Mouse (Mus musculus): Measurements from ENCODE around the gene Nob1.

Nob1 gene

GRCm38 (mm10) chr8:107424597-107425229, at the start of gene Nob1:
Gene Nob1 (minus strand): TSS chr8:107425051.
- peak; percentile 97 for DNase-seq

- no peak for DNase-seq
Observed at GRCm38 (mm10) chr8:107473369-107473768, 48.5 kb upstream of the Nob1 start.

GRCm38 (mm10) chr8:107472403-107473100, 47.7 kb upstream of the Nob1 start:
- no peak for DNase-seq

GRCm38 (mm10) chr8:107470302-107470701, 45.5 kb upstream of the Nob1 start:
- peak; percentile 15 to 53 for DNase-seq

- DNase-seq, result no peak
Observed at GRCm38 (mm10) chr8:107468811-107469302, 44.0 kb upstream of the Nob1 start.

GRCm38 (mm10) chr8:107466642-107467041, 41.8 kb upstream of the Nob1 start:
- DNase-seq, result no peak

DNA sequence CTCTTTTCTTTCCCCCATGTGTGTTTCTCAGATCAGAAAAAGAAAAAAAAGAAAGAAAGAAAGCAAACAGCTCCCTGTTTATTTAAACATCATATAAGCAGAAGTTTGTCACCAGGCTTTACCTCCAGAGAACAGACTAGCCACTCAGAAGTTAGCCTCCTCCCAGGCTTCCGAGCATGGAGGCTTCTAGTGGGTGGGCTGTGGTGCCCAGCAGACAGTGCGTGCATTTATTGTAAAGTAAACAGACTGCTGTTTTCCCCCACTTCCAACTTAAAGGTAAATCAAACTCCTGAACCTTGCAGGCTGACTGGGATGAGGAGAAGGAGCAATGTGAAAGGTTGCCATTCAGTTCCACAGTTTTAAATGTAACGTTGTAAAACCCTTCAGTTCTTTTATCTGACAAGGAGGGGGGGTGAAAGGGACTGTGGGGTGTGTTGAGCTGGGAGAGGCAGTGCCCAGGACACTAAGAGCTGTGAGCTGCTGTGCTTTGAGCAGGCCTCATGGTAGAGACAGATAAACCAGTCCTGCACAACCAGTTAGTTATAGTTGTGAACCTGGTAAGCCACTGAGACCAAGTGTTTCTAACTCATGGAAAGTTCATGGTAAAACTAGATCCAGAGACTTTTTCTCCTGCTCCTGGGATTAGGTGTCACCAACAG, 40.6 kb upstream of the Nob1 start:
- no peak for DNase-seq

DNA sequence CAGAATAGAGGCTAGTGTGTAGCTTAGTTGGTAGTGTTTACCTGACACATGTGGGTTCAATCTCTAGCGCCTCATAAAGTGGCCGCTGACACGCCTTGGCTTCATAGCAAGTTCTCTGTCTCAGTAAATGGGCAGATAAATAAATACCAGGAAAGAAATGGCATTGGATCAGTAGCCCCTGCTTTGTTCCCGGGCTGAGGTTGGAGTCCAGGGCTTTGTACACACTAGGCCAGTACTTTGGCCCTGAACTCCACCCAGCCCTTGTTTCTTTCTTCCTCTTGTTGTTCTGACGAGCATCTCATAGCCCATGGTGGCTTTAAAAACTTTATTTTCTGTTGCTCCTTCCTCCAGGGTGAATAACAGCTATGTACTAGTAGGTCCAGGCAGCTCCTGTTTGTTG, 37.6 kb upstream of the Nob1 start:
- no peak for DNase-seq

DNA sequence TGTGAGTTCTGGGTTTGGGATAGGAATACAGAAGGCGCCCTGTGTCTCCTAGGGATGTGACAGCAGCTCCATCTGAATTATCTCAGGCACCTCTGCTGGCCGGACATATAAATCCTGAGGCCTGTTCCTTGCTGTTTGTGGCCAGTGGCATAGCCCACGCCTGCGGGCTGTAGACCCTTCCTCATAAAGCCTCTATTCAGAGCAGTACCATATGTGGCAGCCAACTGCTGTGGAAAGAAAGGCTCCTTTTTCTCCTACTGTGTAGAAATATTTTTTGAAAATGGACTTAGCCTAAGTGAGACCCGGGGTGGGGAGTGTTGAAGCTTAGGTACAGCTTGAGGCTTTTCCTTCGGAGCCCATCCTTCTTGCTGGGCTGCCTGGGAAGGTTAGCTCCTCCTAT, 33.4 kb upstream of the Nob1 start:
- DNase-seq, result no peak

GRCm38 (mm10) chr8:107457725-107458124, 32.9 kb upstream of the Nob1 start:
- DNase-seq, result no peak

GRCm38 (mm10) chr8:107455268-107455667, 30.4 kb upstream of the Nob1 start:
- DNase-seq, result peak in 1 of 2 experiments; percentile 53

GRCm38 (mm10) chr8:107453386-107453785, 28.5 kb upstream of the Nob1 start:
- no peak for DNase-seq

DNA sequence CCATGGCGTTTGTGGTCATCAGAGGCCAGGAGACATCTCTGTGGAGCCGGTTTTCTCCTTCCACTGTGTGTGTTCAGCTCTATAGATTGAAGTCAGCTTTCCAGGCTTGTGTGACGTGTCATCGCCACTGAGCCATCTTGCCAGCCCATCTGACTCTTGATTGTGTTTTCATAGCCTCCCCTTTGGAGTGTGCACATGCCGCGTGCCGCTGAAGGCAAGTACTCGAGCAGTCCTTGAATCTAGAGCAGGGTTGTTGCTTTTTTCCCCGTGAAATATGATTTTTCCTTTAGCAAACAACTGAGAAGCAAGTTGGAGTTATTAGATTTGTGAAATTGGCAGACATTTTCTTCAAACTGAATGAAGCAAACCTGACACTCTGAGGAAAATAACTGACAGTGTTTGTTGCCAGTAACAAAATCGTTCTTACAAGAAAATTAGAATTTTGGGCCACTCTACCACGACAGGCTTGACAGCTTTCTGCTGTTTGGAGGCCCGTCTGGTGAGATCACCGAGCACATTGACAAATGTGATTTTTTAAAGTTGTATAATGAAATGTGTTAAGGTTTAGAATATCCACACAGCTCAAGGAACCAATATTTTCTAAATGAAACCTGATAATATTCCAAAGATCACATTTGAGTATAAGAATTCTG, 26.7 kb upstream of the Nob1 start:
- DNase-seq, result no peak

GRCm38 (mm10) chr8:107449655-107450054, 24.8 kb upstream of the Nob1 start:
- no peak for DNase-seq

DNA sequence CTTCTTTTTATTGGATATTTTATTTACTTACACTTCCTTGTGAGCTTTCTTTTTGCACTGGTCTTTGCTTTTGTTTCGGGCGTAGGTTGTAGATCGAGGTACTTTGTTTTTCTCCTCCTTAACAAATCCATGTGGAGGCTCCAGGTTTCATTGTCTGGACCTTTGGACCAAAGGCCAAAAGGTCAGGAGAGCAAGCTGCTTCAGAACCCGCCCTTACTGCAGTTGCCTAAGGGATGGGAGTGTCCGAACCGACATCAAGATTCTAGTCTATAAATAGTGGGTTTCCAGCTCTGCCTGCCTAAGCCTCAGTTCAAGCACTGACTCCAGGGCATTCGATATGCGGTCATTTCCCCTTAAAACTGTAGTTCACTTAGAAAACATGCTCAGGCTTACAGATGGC, 24.3 kb upstream of the Nob1 start:
- DNase-seq, result no peak

GRCm38 (mm10) chr8:107448382-107448889, 23.6 kb upstream of the Nob1 start:
- no peak for DNase-seq

DNA sequence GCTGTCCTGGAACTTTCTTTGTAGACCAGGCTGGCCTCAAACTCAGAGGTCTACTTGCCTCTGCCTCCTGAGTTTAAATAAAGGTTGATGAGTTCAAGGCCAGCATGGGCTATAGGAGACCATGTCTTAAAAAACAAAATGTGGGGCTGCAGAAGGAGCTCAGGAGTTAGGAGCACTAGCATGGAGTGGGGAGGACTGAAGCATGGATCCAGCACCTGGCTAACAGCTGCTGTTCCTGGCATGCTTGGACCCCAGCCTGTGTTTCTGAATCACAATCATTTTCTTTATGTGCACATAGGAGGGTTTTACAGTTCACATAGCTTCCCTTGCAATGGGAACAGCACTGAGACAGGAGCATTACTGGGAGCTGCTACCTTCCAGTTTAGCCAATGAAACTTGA, 22.9 kb upstream of the Nob1 start:
- no peak for DNase-seq

DNA sequence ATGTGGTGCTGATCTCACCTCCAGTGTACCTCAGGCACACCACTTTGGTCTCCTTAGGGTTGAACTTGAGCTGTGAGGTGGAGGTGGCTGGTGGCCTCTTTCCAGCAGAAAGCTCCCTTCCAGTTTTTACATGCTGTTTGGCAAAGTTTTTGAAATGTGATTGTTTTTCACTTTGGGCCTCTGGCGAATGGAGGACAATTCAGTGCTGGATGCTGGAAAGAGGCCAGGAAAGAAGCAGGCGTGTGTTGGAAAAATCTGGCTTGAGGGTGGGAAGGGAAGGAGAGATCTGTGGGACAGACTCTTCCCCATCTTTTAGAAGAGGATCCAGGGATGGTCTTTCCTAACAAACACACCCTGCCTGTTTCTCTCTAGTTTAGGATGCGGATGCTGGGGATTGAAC, 19.8 kb upstream of the Nob1 start:
- DNase-seq, result peak; percentile 13 to 41

DNA sequence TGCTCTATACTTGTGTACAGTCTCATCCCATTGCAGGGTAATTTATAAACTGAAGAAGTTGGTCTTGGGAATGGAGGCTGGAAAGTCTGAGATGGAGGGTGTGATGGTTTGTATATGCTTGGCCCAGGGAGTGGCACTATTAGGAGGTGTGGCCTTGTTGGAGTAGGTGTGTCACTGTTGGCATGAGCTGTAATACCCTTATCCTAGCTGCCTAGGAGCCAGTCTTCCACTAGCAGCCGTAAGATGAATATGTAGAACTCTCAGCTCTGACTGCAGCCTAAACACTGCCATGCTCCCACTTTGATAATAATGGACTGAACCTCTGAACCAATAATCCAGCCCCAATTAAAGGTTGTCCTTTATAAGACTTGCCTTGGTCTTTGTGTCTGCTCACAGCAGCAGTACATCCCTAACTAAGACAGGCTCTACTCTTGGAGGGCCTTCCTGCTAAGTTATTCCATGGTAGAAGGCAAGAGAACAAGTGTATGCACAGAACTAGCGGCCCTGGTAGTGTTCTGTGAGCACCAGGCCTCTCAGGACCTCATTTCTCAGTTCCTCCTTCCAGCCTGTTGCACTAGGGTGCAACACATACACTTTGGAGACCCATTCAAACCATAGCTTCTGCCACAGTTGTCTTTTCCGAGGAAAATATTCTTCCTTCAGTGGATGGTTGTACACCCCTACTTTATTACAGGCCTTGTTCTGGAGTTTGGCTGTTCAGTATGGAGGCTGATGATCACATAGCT, 15.2 kb upstream of the Nob1 start:
- no peak for DNase-seq

DNA sequence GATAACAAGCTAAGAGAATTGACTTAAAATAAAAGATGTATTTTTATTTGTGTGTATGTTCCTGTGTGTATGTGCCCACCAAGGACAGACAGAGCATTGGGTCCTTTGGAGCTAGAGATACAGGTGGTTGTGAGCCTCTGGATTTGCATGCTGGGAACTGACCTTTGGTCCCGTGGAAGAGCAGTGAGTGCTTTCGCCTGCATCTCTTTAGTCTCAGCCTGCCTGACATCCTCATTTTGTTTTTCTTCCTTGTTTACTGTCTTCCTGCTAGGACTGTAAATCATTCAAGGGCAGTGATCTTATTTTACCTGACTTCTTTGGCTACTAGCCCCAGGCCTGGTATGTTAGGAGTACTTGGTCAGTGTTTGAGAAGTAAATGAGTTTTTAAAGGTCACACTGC, 12.9 kb upstream of the Nob1 start:
- DNase-seq, result no peak

GRCm38 (mm10) chr8:107436841-107437421, 12.1 kb upstream of the Nob1 start:
- DNase-seq, result no peak
